Mouse (Mus musculus) erythroid progenitor cell, adult 5-6 weeks (primary cell): Measurements from ENCODE around the gene Olfr952. TPM values are rescaled to one million over a fixed set of nuclear protein-coding genes. Genes with fewer than 3 reads are reported as not detected.

Source experiments
- ATAC-seq: replicated peaks from 2 replicates; pipeline ENCODE4 v1.8.0; 2016; ENCODE audit warnings: moderate number of reproducible peaks, mild to moderate bottlenecking, moderate TSS enrichment, inconsistent platforms; ENCODE audit not compliant: poor library complexity, low FRiP score, severe bottlenecking
- total RNA-seq, 2 experiments: library from RNA; stranded (forward) in 1 of 2; stranded (reverse) in 1 of 2; fragments of 150-400 nt in 1 of 2; fragments of 186-747, 209-891 nt in 1 of 2; gene quantifications; 2 replicates each; pipeline versions ENCODE4 v1.2.3 to v1.2.4; 2015 to 2017; ENCODE audit warnings: low replicate concordance in 2 of 2

Olfr952 gene
- total RNA-seq (2015; ENCODE audit: low replicate concordance) = not detected in 2 replicates
- not detected in 2 replicates for total RNA-seq (2017; ENCODE audit: low replicate concordance)

DNA sequence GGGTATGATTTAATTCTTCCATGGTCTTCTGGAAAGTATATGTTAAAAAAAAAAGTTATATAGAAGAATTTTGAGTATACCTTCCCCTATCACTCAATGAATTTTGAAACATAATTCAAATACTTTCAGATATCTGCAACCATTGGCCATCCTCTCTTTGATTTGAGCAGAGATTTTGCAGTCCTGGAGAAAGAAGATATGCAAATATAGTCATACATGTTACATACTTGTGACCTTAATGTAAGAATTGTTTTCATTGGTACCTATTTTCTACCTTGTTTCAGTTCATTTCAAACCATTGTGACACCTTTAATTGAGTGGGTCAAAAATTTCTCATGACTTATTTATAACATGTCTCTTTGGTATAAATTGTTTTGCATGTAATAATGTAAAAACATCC lies at the start of gene Olfr952:
TSS of gene Olfr952 (minus strand) at position 101 of the 400 bp plus-strand sequence.
- ATAC-seq = no peak

DNA sequence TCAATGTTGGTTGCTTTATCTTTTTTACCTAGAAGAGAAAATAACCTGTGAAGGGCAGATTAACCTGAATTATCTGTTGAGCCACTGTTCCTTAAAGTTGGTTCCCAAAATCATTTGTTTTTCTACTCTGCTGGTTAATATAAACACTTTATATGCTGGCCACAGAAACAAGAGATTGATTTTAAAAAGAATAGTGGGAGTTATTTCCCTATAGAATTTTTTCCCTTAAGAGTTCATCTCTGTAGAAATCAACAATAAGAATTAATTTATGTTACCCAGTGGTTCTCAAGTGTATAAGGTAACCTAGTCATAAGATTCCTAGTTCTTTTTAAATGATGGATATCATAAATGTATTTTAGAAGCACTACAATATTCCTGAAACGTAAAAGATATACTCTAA lies 44.9 kb upstream of the Olfr952 start, which contains the start of gene Olfr955:
TSS of gene Olfr955 (minus strand) at position 101 of the 400 bp plus-strand sequence.
- ATAC-seq = no peak

- ATAC-seq = no peak
Measured at GRCm38 (mm10) chr9:39456401-39456800, 29.5 kb upstream of the Olfr952 start, which contains the start of gene Olfr954. Olfr954 (plus strand) TSS chr9:39456701.

- no peak for ATAC-seq
Measured at GRCm38 (mm10) chr9:39387110-39387509, 39.8 kb downstream of the Olfr952 start, which contains the start of gene Olfr951. Olfr951 (plus strand) TSS chr9:39387410.

Other genes starting within 250 kb of the Olfr952 start
- not detected in 2 replicates for gene Olfr944, start 225.2 kb downstream of the Olfr952 start, total RNA-seq (2015; ENCODE audit: low replicate concordance)
- gene Olfr944, start 225.2 kb downstream of the Olfr952 start, total RNA-seq (2017; ENCODE audit: low replicate concordance) = not detected in 2 replicates
- not detected in 2 replicates for gene Olfr1537, start 177.2 kb downstream of the Olfr952 start, total RNA-seq (2015; ENCODE audit: low replicate concordance)
- gene Olfr1537, start 177.2 kb downstream of the Olfr952 start, total RNA-seq (2017; ENCODE audit: low replicate concordance) = not detected in 2 replicates
- gene Olfr945, start 150.3 kb downstream of the Olfr952 start, total RNA-seq (2015; ENCODE audit: low replicate concordance) = not detected in 2 replicates
- not detected in 2 replicates for gene Olfr945, start 150.3 kb downstream of the Olfr952 start, total RNA-seq (2017; ENCODE audit: low replicate concordance)
- not detected in 2 replicates for gene Olfr948, start 101.1 kb downstream of the Olfr952 start, total RNA-seq (2015; ENCODE audit: low replicate concordance)
- gene Olfr948, start 101.1 kb downstream of the Olfr952 start, total RNA-seq (2017; ENCODE audit: low replicate concordance) = not detected in 2 replicates
- gene Olfr951, start 39.7 kb downstream of the Olfr952 start, total RNA-seq (2015; ENCODE audit: low replicate concordance) = not detected in 2 replicates
- gene Olfr951, start 39.7 kb downstream of the Olfr952 start, total RNA-seq (2017; ENCODE audit: low replicate concordance) = not detected in 2 replicates
- gene Olfr954, start 29.6 kb upstream of the Olfr952 start, total RNA-seq (2015; ENCODE audit: low replicate concordance) = not detected in 2 replicates
- gene Olfr954, start 29.6 kb upstream of the Olfr952 start, total RNA-seq (2017; ENCODE audit: low replicate concordance) = not detected in 2 replicates
- gene Olfr955, start 44.8 kb upstream of the Olfr952 start, total RNA-seq (2015; ENCODE audit: low replicate concordance) = not detected in 2 replicates
- gene Olfr955, start 44.8 kb upstream of the Olfr952 start, total RNA-seq (2017; ENCODE audit: low replicate concordance) = not detected in 2 replicates
- gene Olfr44, start 66.8 kb upstream of the Olfr952 start, total RNA-seq (2015; ENCODE audit: low replicate concordance) = not detected in 2 replicates
- gene Olfr44, start 66.8 kb upstream of the Olfr952 start, total RNA-seq (2017; ENCODE audit: low replicate concordance) = not detected in 2 replicates
- not detected in 2 replicates for gene Olfr957, start 88.7 kb upstream of the Olfr952 start, total RNA-seq (2015; ENCODE audit: low replicate concordance)
- not detected in 2 replicates for gene Olfr957, start 88.7 kb upstream of the Olfr952 start, total RNA-seq (2017; ENCODE audit: low replicate concordance)
- gene Olfr958, start 126.9 kb upstream of the Olfr952 start, total RNA-seq (2015; ENCODE audit: low replicate concordance) = not detected in 2 replicates
- not detected in 2 replicates for gene Olfr958, start 126.9 kb upstream of the Olfr952 start, total RNA-seq (2017; ENCODE audit: low replicate concordance)
- not detected in 2 replicates for gene Olfr959, start 148.4 kb upstream of the Olfr952 start, total RNA-seq (2015; ENCODE audit: low replicate concordance)
- not detected in 2 replicates for gene Olfr959, start 148.4 kb upstream of the Olfr952 start, total RNA-seq (2017; ENCODE audit: low replicate concordance)
- not detected in 2 replicates for gene AW551984, start 177.3 kb upstream of the Olfr952 start, total RNA-seq (2015; ENCODE audit: low replicate concordance)
- not detected in 2 replicates for gene AW551984, start 177.3 kb upstream of the Olfr952 start, total RNA-seq (2017; ENCODE audit: low replicate concordance)
- gene Olfr148, start 183.5 kb upstream of the Olfr952 start, total RNA-seq (2015; ENCODE audit: low replicate concordance) = not detected in 2 replicates
- not detected in 2 replicates for gene Olfr148, start 183.5 kb upstream of the Olfr952 start, total RNA-seq (2017; ENCODE audit: low replicate concordance)
- not detected in 2 replicates for gene Olfr960, start 194.2 kb upstream of the Olfr952 start, total RNA-seq (2015; ENCODE audit: low replicate concordance)
- not detected in 2 replicates for gene Olfr960, start 194.2 kb upstream of the Olfr952 start, total RNA-seq (2017; ENCODE audit: low replicate concordance)
- gene Olfr961, start 217.9 kb upstream of the Olfr952 start, total RNA-seq (2015; ENCODE audit: low replicate concordance) = not detected in 2 replicates
- not detected in 2 replicates for gene Olfr961, start 217.9 kb upstream of the Olfr952 start, total RNA-seq (2017; ENCODE audit: low replicate concordance)
- gene Olfr963, start 240.1 kb upstream of the Olfr952 start, total RNA-seq (2015; ENCODE audit: low replicate concordance) = not detected in 2 replicates
- not detected in 2 replicates for gene Olfr963, start 240.1 kb upstream of the Olfr952 start, total RNA-seq (2017; ENCODE audit: low replicate concordance)